Comparison of ENCODE assay signal across 8 mouse cellular contexts in the genomic region with DNA sequence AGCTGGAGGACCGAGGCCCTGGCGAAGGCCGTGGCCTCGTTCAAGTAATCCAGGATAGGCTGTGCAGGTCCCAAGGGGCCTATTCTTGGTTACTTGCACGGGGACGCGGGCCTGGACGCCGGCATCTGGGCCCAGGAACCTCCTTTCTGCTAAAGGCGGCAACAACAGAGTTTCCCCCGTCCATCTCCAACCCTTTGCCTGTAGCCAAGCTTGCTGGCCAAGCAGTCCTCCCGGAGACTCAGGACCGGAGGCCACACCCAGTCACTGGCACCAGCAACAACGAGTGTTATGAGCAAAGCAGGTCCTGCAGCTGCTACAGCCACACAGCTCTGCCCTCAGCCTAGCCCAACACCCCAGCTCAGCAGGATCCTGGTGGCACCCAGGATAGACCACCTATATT. TPM values are rescaled to one million over a fixed set of nuclear protein-coding genes. Genes with fewer than 3 reads are reported as not detected.
DNase-seq lines count a peak whose midpoint lies in the region; ATAC-seq lines count a peak whose summit lies in the region.

No protein-coding gene starts in this region.

- no peaks in the 10 kb centered on the region for H3K27me3 ChIP-seq in forebrain, embryonic 10.5 days (ENCODE audit: poor library complexity, severe bottlenecking)
- H3K27me3 ChIP-seq in forebrain, embryonic 11.5 days (ENCODE audit: control insufficient read depth, insufficient read depth, low read length): no peaks in the 10 kb centered on the region
- H3K27me3 ChIP-seq in heart, embryonic 10.5 days (ENCODE audit: insufficient read depth, poor library complexity, severe bottlenecking): no peaks in the 10 kb centered on the region
- H3K27me3 ChIP-seq in limb, embryonic 12.5 days: no peaks in the 10 kb centered on the region

- DNase-seq in forebrain, embryonic 10.5 days (ENCODE audit: extremely low spot score, low spot score): no peak
- DNase-seq in forebrain, embryonic 11.5 days (ENCODE audit: low spot score): no peak
- peak; percentile 72 for DNase-seq in adrenal gland, postnatal 14 days
- no peak for DNase-seq in heart, embryonic 10.5 days (ENCODE audit: low spot score)
- DNase-seq in right cerebral cortex, adult 2 months (ENCODE audit: low spot score in 2 of 2): no peak
- DNase-seq in layer of hippocampus, postnatal 14 days (ENCODE audit: low spot score in 2 of 2): no peak

- H3K9ac ChIP-seq in forebrain, embryonic 11.5 days (ENCODE audit: low read length): no peak overlapping the region
- H3K9ac ChIP-seq in limb, embryonic 12.5 days (replicated peaks): 0 out of 2 replicates have a peak overlapping the region, but pooled peaks have one; percentile 1

- H3K4me3 ChIP-seq in forebrain, embryonic 10.5 days: no peak overlapping the region
- H3K4me3 ChIP-seq in forebrain, embryonic 11.5 days (ENCODE audit: low read depth, low read length): no peak overlapping the region
- no peak overlapping the region for H3K4me3 ChIP-seq in heart, embryonic 10.5 days
- H3K4me3 ChIP-seq in limb, embryonic 12.5 days (replicated peaks): no peak overlapping the region

- peaks cover 47% of the 10 kb centered on the region for H3K4me1 ChIP-seq in forebrain, embryonic 10.5 days
- peaks cover 20% of the 10 kb centered on the region for H3K4me1 ChIP-seq in forebrain, embryonic 11.5 days (replicated peaks; ENCODE audit: control insufficient read depth, insufficient read depth, low read length)
- H3K4me1 ChIP-seq in heart, embryonic 10.5 days: peaks cover 29% of the 10 kb centered on the region
- H3K4me1 ChIP-seq in limb, embryonic 12.5 days (replicated peaks): peaks cover 60% of the 10 kb centered on the region

- H3K9me3 ChIP-seq in forebrain, embryonic 10.5 days: no peaks in the 10 kb centered on the region
- H3K9me3 ChIP-seq in forebrain, embryonic 11.5 days (ENCODE audit: control insufficient read depth, low read length): no peaks in the 10 kb centered on the region
- H3K9me3 ChIP-seq in heart, embryonic 10.5 days: no peaks in the 10 kb centered on the region
- no peaks in the 10 kb centered on the region for H3K9me3 ChIP-seq in limb, embryonic 12.5 days

- H3K36me3 ChIP-seq in forebrain, embryonic 10.5 days (replicated peaks): peaks cover 12% of the 10 kb centered on the region; the same call in 1 of the 2 replicates
- H3K36me3 ChIP-seq in forebrain, embryonic 11.5 days (ENCODE audit: control insufficient read depth, insufficient read depth, low read length): no peaks in the 10 kb centered on the region
- H3K36me3 ChIP-seq in heart, embryonic 10.5 days: peaks cover 54% of the 10 kb centered on the region
- peaks cover 59% of the 10 kb centered on the region for H3K36me3 ChIP-seq in limb, embryonic 12.5 days

- no peak overlapping the region for H3K4me2 ChIP-seq in forebrain, embryonic 11.5 days (ENCODE audit: low read depth, low read length, severe bottlenecking)
- H3K4me2 ChIP-seq in limb, embryonic 12.5 days: 0 out of 2 replicates have a peak overlapping the region, but pooled peaks have one; percentile 15

- peak overlapping the region; percentile 74 for H3K27ac ChIP-seq in forebrain, embryonic 10.5 days
- no peak overlapping the region for H3K27ac ChIP-seq in forebrain, embryonic 11.5 days (ENCODE audit: low read depth, low read length)
- H3K27ac ChIP-seq in heart, embryonic 10.5 days: peak overlapping the region; percentile 62; the same call in 1 of the 2 replicates
- peak overlapping the region; percentile 94 for H3K27ac ChIP-seq in limb, embryonic 12.5 days

- 88% methylated on average over 14 of the region's 14 CpGs for WGBS in forebrain, embryonic 10.5 days
- 88% methylated on average over 14 of the region's 14 CpGs for WGBS in forebrain, embryonic 11.5 days
- 80% methylated on average over 14 of the region's 14 CpGs for WGBS in heart, embryonic 10.5 days
- WGBS in limb, embryonic 12.5 days: 68% methylated on average over 14 of the region's 14 CpGs

- ATAC-seq in forebrain, embryonic 11.5 days (replicated peaks; ENCODE audit: low FRiP score): no peak
- ATAC-seq in limb, embryonic 12.5 days (ENCODE audit: insufficient number of reproducible peaks, insufficient read depth, low FRiP score, low TSS enrichment, low read depth): no peak
- ATAC-seq in megakaryocyte-erythroid progenitor cell, adult 5-6 weeks (replicated peaks; ENCODE audit: low FRiP score, low TSS enrichment, poor library complexity, severe bottlenecking): no peak

RNA-seq across cellular contexts. Expression of a gene that starts 20.8 kb away (rescaled TPM):
- polyA plus RNA-seq in forebrain, embryonic 10.5 days (2016; fragmentation: Nextera tagmentation; extraction: Ambion mirVana): 13.6 and 15.2 TPM in 2 replicates
- polyA plus RNA-seq in forebrain, embryonic 11.5 days (2014; fragmentation: Nextera tagmentation; extraction: Ambion mirVana): 8.6 and 11.1 TPM in 2 replicates
- total RNA-seq in adrenal gland, postnatal 14 days (2021): 2.2 and 2.3 TPM in 2 replicates
- 19.1 and 23.1 TPM in 2 replicates for polyA plus RNA-seq in heart, embryonic 10.5 days (2016; fragmentation: Nextera tagmentation; extraction: Ambion mirVana)
- 42.1 and 42.4 TPM in 2 replicates for polyA plus RNA-seq in limb, embryonic 12.5 days (2016; fragmentation: Nextera tagmentation; extraction: Ambion mirVana)
- under 1 TPM; 0.39 to 0.81 TPM for total RNA-seq in layer of hippocampus, postnatal 14 days (2021)
- total RNA-seq in megakaryocyte-erythroid progenitor cell, adult 5-6 weeks (2014; fragmentation: Nextera tagmentation): 7.2 TPM in 1 of 2 replicates, not detected in the other
- 8.7 and 11.9 TPM in 2 replicates for total RNA-seq in megakaryocyte-erythroid progenitor cell, adult 5-6 weeks (2017)
